Mouse (Mus musculus) frontal cortex, adult (tissue): ENCODE data around the gene Rftn2.

Experiments
- ATAC-seq: cut with Nextera tagmentation; 2 replicates; pipeline ENCODE4 v1.9.2; 2017; ENCODE audit warnings: mild to moderate bottlenecking, moderate library complexity, mixed read lengths; ENCODE audit not compliant: low TSS enrichment

Rftn2 gene

DNA sequence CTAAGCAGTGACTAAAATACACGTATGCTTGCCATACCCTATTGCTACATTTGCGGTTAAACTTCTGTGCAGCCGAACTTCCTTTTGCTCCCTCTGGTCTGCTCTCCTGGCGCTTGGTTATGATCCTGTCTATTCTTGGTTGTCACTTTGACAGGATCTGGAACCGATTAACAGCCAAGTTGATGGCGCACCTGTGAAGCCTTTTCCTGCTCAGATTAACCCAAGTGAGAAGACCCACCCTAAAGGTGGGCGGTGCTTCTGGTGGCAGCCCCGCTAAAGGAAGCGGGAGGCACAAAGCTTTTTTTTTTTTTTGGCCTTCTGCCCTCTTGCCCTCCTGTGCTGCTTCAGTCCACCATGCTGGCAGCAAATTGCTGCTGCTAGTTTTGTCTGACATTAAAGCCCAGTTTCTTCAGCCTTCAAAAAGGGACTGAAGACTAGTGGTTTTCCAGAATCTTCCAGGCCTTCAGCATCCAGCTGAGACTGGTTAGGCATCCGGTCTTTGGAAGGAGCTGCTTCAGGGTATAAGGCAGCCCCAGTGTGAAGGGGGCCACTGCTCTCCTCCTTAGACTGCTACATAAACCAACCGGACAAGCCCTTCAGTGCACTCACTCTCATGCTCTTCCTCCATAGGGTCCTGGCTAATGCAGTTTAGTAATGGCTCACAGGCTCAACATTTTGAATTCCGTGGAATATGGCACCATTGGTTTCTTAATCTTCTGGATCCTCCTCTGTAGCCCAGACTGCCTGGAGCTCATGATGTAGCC is 16.2 kb downstream of the Rftn2 start:
- ATAC-seq: no peak

- ATAC-seq: no peak
Measured at GRCm38 (mm10) chr1:55208500-55209140, 18.0 kb downstream of the Rftn2 start.

GRCm38 (mm10) chr1:55207561-55207960 is 19.0 kb downstream of the Rftn2 start:
- ATAC-seq: no peak

GRCm38 (mm10) chr1:55205808-55206327 is 20.7 kb downstream of the Rftn2 start:
- no peak for ATAC-seq

GRCm38 (mm10) chr1:55201850-55202752 is 24.5 kb downstream of the Rftn2 start:
- ATAC-seq: peak; percentile 74

DNA sequence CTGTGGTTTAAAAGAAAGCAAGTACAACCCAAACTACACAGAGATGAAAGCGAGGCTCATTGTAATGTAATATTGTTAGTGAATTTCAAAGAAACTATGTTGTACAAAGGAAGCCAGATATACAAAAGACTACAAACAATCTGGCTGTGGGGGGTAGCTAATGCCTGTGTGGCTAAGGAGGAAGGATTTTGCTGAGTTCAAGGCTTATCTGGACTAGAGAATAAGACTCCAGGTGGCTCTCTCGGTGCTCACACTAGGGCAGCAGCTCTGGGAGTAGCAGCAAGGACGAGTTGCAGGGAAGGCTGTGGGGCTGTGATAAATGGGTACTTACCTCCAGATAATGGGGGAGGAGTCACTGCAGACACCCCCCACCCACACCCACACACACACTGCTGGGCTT is 27.9 kb downstream of the Rftn2 start:
- no peak for ATAC-seq

GRCm38 (mm10) chr1:55196327-55197003 is 30.1 kb downstream of the Rftn2 start:
- ATAC-seq: no peak

GRCm38 (mm10) chr1:55195021-55195420 is 31.6 kb downstream of the Rftn2 start:
- no peak for ATAC-seq

GRCm38 (mm10) chr1:55194064-55194915 is 32.3 kb downstream of the Rftn2 start:
- peak; percentile 38; the same call in 1 of the 2 replicates for ATAC-seq

DNA sequence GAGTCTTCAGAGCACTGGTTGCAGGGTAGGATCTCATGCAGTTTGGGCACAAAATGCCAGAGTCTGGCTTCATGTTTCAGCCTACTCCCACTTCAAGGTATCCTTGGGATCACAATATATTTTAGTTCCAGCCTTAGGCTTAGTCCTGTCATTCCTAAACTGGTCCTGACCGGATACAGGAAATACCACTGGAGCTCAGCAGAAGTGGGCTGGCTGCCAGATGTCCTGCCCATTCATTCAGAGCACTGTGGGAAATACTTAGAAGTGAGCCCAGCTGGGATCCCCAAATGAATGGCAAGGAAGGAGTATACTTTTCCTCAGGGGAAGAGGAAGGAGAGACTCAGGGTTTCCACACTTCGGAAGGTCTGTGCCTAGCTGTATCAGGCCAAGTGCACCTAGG is 33.3 kb downstream of the Rftn2 start:
- ATAC-seq: no peak

DNA sequence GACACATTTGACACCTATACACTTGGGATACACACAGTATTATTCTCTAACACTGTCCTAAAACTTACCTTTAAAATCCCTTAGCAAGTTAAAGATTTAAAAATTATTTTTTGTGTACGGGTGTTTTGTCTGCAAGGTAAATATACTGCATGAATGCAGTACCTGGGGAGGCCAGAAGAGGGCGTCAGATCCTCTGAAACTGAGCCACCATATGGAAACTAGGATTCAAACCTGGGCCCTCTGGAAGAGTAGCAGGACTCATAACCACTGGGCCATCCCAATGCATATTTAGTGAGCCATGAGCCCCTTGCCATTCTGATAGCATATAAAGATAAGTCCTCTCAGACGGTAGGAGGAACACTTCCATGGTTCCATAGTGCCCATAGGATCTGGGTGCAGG is 33.8 kb downstream of the Rftn2 start:
- ATAC-seq: no peak

GRCm38 (mm10) chr1:55192015-55192414 is 34.6 kb downstream of the Rftn2 start:
- peak; percentile 73 for ATAC-seq

- no peak for ATAC-seq
Measured at GRCm38 (mm10) chr1:55186592-55187210, 39.9 kb downstream of the Rftn2 start.

DNA sequence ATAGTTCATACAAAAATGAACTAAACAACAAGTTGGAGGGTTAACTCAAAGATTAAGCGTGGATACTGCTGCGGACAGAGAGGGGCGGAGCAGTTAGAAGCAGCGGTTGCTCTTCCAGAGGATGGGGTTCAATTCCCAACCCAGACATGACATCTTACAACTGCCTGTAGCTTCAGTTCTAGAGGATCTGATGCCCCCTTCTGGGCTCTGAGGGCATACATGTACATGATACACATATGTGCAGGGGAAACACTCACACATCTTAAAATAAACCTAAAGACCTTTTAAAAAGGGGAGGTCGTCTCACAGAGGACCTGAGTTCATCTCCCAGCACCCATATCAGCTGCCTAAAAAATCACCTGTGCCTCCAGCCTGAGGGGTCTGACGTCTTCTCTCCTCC is 40.9 kb downstream of the Rftn2 start:
- no peak for ATAC-seq

- ATAC-seq: no peak
Measured at GRCm38 (mm10) chr1:55182392-55182791, 44.2 kb downstream of the Rftn2 start.

DNA sequence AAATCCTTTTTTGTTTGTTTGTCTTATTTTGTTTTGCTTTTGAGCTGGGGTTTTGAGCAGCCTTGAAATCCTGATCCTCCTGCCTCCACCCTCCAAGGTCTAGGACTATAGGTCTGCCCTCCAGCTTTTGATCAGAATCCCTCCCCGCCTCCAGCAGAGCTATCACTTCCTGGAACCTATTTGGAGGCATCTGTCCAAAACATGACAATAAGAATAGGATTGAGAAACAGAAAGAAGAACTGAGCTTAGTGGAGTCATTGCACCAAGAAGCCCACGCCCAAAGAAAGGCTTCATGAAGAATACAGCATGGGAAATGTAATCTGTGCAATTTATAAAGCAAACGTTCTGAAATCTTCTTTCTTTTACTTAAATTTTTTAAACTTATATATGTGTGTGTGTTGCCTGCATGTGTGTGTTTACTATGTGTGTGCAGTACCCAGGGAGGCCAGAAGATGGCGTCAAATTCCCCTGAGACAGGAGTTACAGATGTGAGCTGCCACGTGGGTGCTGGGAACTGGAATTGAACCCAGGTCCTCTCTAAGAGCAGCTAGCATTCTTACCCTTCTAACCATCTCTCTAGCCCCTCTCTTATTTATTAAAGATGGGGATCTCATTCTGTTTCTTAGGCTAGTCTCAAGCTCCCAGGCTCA is 46.5 kb downstream of the Rftn2 start:
- ATAC-seq: no peak

DNA sequence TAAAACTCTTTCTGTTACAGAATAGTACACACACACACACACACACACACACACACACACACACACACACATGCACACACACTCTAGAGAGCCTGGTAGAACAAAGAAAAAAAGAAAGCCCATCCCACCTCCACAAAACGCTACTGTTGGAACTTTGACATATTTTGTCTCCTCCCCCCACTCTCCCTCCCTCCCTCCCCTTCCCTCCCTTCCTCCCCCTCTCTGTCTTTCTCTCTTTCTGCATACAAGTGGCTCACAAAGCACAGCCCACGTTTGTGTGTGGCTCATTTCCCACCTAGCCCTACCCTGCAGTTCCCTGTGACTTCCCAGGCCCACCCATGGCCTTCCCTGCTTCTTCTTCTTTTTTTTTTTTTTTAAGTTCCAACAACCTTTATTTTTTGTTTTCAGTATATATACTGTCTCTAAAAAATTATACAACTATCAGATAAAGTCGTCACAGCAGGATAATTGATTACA is 52.0 kb downstream of the Rftn2 start:
- no peak for ATAC-seq

DNA sequence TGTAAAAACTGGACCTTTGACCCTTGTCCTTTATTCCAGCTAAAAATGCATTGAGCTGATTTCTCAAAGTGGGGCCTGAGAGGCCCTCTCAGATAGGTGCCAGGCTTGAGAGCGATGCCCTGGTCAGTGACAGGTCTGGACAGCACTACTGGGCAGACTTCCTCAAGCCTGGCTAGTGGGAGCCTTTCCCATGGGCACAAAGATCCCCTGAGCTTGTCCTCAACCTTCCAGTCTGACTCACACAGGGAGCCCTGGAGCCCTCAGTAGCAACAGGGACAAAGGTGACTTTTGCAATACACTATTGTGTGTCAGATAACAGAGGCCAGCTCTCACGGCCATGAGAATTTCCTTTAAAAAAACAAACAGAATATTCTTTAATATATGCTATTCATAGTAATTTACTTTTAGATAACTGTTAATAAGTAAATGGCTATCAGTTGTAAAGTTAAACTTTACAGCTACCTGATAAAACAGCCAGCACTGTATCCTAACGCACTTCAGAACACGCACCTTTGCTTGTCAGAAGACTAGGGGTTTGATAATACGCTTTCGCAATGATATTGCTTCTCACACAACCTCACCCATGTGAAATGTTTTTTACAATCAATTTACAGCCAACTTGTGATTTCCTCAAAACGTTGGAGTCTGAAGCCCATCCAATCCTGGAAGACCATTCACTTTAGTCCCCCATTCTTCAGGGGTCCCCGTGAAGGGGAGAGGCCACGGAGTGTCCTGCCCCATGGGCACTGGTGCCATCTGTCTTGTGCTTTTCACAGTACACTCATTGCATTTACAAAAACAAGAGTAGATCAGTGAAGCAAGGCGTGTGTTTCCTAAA is 52.6 kb downstream of the Rftn2 start:
- no peak for ATAC-seq
